Mouse (Mus musculus) lung, postnatal 14 days (tissue): ENCODE measurements around the gene Zfp933.
"Not testable (repeated sequence)": the region's sequence is repeated elsewhere in the genome, so short reads cannot be mapped to it uniquely, and the experiment has no call there.

Source experiments
- DNase-seq: peaks from one replicate; pipeline ENCODE4 v3.0.0; 2021

The Zfp933 gene

DNA sequence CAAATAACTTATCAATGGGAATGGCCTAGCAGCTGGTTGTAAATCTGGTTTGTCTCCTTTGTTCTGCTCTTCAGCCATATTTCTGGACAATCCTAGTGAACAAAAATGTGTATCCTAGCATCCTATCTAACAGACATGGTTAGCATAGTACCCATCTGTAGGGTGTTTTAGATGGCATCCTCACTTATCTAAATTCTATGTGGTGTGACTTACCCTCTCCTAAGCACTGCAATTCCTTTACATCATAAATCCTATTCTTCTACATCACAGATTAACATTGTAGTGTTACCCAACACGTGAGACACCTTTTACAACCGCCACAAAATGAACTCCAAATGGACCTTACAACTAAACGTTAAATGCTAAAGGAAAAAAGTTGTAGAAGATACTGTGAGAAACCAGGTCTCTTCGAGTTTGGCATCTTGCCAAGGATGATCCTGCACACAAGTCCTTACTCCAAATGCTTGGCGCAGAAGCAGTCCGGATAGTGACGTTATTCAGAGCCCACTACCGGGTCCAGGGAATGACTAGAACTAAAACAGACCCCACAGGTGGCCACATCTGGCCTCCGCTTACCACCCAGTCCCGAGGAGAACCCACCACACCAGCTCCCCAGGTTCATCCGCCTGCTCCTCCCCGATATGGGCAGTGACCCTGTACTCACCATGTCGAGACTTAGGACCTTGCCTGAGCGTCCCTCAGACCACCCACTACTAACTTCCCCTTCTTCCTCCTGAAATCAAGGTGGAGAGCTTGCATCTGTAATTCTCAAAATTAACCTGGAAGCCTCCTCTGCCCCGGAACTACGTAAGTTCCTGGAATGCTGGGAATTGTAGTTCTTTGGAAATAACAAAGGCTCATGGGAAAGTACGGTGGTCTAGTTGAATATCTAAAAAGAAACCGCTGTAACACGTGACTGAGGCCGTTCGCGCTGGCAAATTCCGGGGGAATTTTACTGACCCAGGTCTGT is at the start of gene Zfp933:
Gene Zfp933 (minus strand): TSS at position 753 of the 970 bp plus-strand sequence.
- DNase-seq = peak; percentile 63

- DNase-seq = no peak
Observed at GRCm38 (mm10) chr4:147897348-147897747, 49.2 kb upstream of the Zfp933 start.

GRCm38 (mm10) chr4:147896411-147896810 is 48.2 kb upstream of the Zfp933 start:
- no peak for DNase-seq

DNA sequence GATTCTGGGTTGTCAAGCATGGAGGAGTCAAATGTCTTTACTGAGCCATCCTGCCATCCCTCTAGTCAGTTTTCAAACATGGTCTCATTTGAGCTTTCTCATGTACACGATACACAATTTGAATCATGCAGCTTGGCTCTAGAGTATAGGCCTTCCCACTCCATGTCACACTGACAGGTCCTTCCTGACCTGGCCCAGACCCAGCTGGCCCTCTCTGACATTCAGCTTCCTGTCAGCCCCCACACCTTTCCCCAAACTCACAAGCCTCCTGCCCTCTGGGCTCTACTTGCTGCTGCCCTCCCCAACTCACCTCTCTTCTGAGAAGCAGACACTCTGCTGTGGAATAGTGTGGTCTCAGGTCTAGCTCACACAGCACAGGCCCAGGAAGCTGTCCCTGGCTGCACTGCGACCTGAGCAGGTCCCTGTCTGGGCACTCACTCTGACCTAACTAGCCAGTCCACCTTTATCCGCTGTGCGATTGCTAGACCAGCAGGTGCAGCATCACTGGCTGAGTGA is 47.7 kb upstream of the Zfp933 start:
- no peak for DNase-seq

DNA sequence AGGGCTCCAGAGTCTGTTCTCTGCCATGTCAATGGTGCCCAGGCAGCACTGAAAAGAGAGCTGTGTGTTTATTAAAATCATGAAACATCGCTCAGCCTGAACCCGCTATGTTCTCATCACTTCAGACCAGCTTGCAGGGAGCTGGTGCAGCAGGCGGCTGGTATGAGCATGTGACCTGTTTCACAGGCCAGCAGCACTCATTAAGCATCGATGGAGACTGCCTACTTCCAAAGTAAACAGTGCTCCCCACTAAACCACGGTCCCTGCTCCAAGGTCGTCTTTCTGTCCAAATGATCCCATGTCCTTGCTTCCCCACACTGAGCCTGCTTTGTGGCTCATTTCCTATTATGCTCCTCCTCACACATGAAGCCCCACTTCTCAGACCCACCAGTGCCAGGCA is 42.2 kb upstream of the Zfp933 start:
- DNase-seq = no peak

- no peak for DNase-seq
Observed at GRCm38 (mm10) chr4:147888237-147888636, 40.1 kb upstream of the Zfp933 start.

GRCm38 (mm10) chr4:147887277-147887676 is 39.1 kb upstream of the Zfp933 start:
- DNase-seq = no peak

- DNase-seq = no peak
Observed at GRCm38 (mm10) chr4:147886158-147886557, 38.0 kb upstream of the Zfp933 start.

DNA sequence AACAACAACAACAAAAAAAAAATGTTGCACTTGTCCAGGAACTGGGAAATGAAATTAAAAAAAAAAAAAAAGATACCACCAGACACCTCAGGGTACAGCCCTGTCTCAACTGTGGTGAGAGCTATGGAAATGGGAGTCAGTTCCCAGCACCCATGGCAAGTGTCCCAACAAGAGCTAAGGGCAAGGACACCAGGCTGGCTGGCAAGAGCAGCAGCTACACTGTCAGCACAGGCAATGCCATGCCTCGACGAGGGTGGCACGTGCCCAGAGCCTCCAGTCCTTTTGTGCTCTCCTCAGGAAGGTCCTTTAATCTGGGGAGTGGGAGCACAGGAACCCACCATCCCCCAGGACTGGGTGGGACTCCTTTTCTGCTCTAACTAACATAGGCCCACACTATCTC is 36.0 kb upstream of the Zfp933 start:
- DNase-seq = no peak

DNA sequence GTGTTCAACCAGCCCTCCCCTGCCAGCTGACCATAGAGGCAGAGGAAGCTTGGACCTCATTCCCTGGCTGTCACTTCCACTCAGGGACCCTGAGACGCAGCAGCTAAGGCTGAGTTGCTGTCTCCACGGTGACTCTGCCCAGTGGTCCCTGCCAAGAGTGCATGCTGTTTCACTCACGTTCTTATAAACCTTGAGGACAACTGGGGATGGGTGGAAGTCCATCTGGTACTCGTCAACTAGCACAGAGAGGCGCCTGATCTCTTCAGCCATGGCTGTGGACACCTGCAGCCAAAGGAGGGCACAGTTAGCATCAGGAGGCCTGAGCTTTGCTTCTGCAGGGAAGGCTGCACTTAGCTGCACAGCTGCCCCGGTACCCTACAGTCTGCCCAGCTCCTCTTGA is 34.9 kb upstream of the Zfp933 start:
- DNase-seq = no peak

GRCm38 (mm10) chr4:147881792-147882191 is 33.6 kb upstream of the Zfp933 start:
- DNase-seq = no peak

DNA sequence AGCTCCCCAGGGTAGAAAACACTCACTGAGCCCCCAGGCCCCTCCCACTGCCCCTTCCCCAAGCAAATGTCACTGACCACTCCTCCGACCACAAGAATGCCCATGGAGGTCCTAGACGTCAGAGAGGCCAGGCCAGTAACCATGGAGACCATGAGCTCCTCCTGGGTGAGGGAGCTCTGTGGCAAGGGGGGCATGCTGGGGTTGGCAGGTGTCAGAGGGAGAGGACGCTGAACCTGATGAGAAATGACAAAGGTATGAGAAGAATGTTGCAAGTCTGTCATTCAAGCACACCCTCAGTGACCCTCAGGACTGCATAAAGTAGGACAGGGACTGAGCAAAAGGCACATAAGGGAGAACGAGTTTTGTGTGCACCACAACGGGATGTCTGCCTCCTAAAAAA is 31.7 kb upstream of the Zfp933 start:
- no peak for DNase-seq

DNA sequence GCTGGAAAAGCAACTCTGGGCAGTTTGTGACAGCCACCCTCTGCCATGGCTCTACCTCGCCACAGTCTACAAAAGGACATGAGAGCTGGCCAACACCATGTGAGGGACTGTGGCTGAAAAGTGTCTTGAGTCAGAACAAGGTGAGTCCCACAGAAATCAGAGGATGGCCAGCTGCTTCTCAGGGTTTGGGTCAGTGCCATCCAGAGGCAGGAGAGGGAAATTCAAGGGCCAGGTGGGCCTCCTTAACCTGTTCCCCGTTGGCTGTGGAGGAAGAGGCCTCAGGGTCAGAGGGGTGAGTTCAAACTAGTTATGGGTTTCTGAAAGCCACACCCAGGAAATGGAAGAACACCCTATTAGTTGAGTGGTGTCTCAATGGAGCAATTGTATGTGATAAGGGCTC is 31.3 kb upstream of the Zfp933 start:
- no peak for DNase-seq

DNA sequence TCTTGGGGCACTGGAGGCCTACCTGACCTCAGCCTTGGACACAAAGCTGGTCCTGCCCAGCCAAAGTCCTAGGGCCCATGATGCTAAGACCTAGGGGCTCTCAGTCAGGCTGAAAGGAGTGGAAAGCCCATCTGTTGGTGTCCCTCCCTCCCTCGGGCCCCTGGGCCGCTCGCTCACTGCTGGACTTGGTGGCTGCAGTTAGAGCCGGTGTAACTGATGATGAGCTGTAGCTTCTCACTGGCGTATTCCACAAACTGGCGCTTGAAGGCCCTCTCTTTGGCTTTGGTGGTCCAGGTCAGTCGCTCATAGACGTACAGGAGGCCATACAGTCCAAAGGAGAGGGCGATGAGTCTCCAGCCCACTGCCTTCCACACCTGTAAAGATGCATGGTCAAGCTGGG is 30.4 kb upstream of the Zfp933 start:
- DNase-seq = no peak

GRCm38 (mm10) chr4:147875852-147876575 is 27.8 kb upstream of the Zfp933 start:
- DNase-seq = no peak

DNA sequence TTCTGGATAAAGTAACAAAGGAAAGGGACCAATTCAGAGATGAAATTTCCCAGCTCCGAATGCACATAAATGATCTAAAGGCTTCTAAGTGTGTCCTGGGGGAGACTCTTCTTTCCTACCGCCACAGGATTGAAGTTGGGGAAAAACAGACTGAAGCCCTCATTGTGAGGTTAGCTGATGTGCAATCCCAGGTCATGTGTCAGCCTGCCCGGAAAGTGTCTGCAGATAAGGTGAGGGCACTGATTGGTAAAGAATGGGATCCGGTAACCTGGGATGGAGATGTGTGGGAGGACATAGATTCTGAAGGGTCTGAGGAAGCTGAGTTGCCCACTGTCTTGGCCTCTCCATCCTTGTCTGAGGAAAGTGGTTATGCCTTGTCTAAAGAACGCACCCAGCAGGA is 21.1 kb upstream of the Zfp933 start:
- no peak for DNase-seq

- DNase-seq = peak; percentile 93
Observed at GRCm38 (mm10) chr4:147868450-147869031, 20.4 kb upstream of the Zfp933 start, which contains the start of the genes Miip and Fv1. Gene Miip, minus strand, starts transcription at chr4:147868816. Gene Fv1, plus strand, starts transcription at chr4:147868979.

DNA sequence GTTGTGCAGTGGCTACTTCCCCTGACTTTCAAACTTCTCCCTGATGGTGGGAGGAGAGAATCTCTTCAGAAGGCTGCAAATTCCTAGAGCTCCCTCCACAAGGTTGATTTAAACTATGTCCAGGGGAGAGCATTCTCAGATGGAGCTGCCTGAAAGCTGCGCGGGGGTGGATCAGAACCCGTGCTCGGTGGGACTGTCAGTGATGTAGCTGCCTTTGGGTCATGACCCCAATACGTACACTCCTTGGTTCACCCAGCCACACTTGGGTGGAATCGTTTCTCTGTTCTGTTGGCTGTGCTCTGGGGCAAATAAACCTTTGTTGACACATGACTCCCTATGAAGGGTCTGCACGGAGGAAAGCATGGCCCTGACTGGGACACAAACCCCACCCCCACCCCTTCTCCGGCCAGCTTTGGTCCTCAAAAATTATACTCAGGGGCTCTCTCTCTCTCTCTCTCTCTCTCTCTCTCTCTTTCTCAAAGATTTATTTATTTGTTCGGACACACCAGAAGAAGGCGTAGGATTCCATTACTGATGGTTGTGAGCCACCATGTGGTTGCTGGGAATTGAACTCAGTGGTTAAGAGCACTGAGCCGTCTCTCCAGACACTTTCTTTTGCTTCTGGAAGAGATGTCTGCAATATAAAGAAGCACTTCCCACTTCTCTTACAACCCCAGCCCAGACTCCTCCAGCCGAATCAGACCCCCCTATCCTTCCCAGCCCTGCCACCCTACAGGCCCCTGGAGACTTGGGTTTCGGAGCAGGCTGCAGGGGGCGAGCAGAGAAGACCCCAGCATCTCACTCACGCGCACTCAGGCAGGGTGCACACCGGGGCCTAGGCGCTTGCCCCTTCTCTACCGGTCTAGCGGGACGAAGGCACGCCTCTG is 19.6 kb upstream of the Zfp933 start:
- DNase-seq = no peak

DNA sequence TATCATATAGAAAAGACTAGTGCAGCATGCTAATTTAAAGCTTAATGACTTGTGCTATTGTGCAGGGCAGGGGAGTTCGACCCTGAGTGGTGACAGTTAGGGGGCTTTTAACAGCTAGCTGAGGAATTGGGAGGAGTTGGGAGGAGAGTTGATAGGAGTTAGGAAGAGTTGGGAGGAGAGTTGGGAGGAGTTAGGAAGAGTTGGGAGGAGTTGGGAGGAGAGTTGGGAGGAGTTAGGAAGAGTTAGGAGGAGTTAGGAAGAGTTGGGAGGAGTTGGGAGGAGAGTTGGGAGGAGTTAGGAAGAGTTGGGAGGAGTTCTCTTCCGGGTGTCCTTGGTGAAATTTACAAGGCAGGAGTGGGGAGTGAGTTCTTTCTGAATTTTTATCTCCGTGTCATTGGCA is 18.6 kb upstream of the Zfp933 start:
- not testable (repeated sequence) for DNase-seq

- no peak for DNase-seq
Observed at GRCm38 (mm10) chr4:147866056-147866455, 17.9 kb upstream of the Zfp933 start.

- no peak for DNase-seq
Observed at GRCm38 (mm10) chr4:147865651-147866050, 17.5 kb upstream of the Zfp933 start.

GRCm38 (mm10) chr4:147862051-147862450 is 13.9 kb upstream of the Zfp933 start:
- no peak for DNase-seq
